Mouse (Mus musculus): Measurements from ENCODE around the gene Zfp628. TPM values are rescaled to one million over a fixed set of nuclear protein-coding genes. Genes with fewer than 3 reads are reported as not detected.
"Not testable (repeated sequence)": the region's sequence is repeated elsewhere in the genome, so short reads cannot be mapped to it uniquely, and the experiment has no call there.

Gene Zfp628
- polyA plus RNA-seq (2011; ENCODE audit: insufficient read length, low read depth, missing spikeins) = 5.2 and 6.3 TPM in 2 replicates

- TF ChIP-seq POLR2A (IDR thresholded peaks at IDR 0.05; ENCODE audit: low read depth, low read length) (peak; percentile 94), CTCF (IDR thresholded peaks at IDR 0.05; ENCODE audit: borderline replicate concordance, insufficient read depth, low read length) (no peak)
- Histone ChIP-seq H3K4me1 (ENCODE audit: control insufficient read depth, insufficient read depth, low read length) (peaks cover 8% of the 10 kb centered on the region), H3K4me3 (ENCODE audit: insufficient read depth, low read length) (peak within 1 kb of the TSS; percentile 77), H3K27ac (ENCODE audit: insufficient read depth, low read length) (peak within 1 kb of the TSS; percentile 97)
These were observed at the start of gene Zfp628 for GRCm38 (mm10) chr7:4915007-4915665. Gene Zfp628 (plus strand): TSS chr7:4915217.

DNA sequence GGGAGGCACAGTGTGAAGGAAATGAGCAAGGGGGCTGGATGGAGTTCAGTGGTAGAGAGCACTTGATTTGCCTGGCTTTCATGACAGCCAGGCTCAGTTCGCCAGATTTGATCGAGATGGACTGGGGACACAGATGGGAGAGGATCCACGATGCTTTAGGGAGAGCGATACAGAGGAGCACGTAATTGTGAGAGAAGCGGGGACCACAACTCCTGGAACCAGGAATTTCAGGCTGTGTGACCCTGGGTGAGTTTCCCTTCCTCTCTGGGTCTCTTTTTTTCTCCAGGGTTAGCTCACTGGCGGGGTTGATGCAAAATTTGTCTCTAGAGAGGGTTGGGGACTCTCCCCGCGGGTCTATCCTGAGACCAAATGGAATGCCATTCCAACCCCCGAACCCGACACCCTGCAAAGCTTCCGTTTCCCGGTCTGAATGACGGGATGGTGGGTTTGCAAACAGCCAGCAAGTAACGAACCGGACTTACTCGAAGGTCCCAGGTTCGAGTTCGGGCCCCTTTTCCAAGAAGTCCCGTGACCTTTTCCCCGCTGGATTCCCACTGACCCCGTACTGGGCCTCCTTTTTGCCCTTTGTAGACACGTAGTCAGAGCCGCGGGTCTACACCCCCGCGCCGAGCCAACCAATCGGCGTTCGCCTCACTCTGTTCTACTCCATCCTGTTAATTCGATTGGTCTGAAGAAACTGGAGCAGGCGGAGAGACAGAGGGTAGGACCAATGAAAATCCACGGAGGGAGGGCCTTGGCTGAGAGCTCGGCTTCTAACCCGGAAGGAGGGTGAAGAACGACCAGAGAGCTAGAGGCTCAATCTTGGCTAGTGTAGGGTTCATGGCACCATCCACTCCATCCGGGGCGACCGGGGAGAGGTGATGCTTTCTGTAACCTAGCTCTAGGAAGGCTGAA lies 49.2 kb upstream of the Zfp628 start:
- peak; percentile 85 for TF ChIP-seq POLR2A (IDR thresholded peaks at IDR 0.05; ENCODE audit: low read depth, low read length)
- TF ChIP-seq CTCF (IDR thresholded peaks at IDR 0.05; ENCODE audit: borderline replicate concordance, insufficient read depth, low read length) = no peak
- Histone ChIP-seq H3K27ac (ENCODE audit: insufficient read depth, low read length) (peak overlapping the region; percentile 15), H3K4me1 (ENCODE audit: control insufficient read depth, insufficient read depth, low read length) (peaks cover 8% of the 10 kb centered on the region; the same call in 1 of the 2 replicates), H3K4me3 (ENCODE audit: insufficient read depth, low read length) (peak overlapping the region; percentile 49)

DNA sequence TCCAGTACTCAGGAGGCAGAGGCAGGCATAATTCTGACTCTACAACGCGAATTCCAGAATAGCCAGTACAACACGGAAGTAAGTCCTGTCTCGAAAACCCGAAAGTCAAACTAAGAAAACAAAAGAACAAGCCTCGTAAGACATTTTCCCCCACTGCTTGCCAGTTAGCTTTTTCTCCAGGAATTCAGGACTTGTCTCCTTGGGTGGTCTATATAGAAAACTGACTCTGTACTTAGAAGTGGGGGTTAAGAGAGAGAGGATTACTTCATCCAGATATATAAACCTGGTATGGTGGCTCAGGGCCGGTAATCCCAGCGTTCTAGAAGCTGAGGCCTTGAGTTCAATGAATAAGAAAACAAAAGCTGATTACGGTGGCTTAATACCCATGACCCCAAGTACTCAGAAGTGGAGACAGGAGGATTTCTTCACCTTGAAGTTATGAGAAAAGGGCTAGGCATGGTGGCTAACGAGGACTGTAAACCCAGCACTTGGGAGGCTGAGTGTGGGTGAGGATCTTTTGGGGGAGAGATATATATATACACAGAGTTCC lies 48.3 kb upstream of the Zfp628 start:
- H3K4me3 ChIP-seq (ENCODE audit: insufficient read depth, low read length) = peak overlapping the region; percentile 49
- peak overlapping the region; percentile 13; the same call in 1 of the 2 replicates for H3K27ac ChIP-seq (ENCODE audit: insufficient read depth, low read length)
- H3K4me1 ChIP-seq (ENCODE audit: control insufficient read depth, insufficient read depth, low read length) = peaks cover 8% of the 10 kb centered on the region; the same call in 1 of the 2 replicates
- TF ChIP-seq CTCF (IDR thresholded peaks at IDR 0.05; ENCODE audit: borderline replicate concordance, insufficient read depth, low read length) = no peak
- peak; percentile 29; the same call in 1 of the 2 replicates for TF ChIP-seq POLR2A (IDR thresholded peaks at IDR 0.05; ENCODE audit: low read depth, low read length)

GRCm38 (mm10) chr7:4870133-4870532 lies 44.9 kb upstream of the Zfp628 start, which contains the start of gene Isoc2b:
Gene Isoc2b (minus strand): TSS chr7:4870258.
- Histone ChIP-seq H3K27ac (ENCODE audit: insufficient read depth, low read length) (no peak within 1 kb of the TSS), H3K4me1 (ENCODE audit: control insufficient read depth, insufficient read depth, low read length) (no peaks in the 10 kb centered on the region), H3K4me3 (ENCODE audit: insufficient read depth, low read length) (no peak within 1 kb of the TSS)
- TF ChIP-seq CTCF (IDR thresholded peaks at IDR 0.05; ENCODE audit: borderline replicate concordance, insufficient read depth, low read length) = no peak
- no peak for TF ChIP-seq POLR2A (IDR thresholded peaks at IDR 0.05; ENCODE audit: low read depth, low read length)

- Histone ChIP-seq H3K4me3 (ENCODE audit: insufficient read depth, low read length) (peak within 1 kb of the TSS; percentile 51), H3K4me1 (ENCODE audit: control insufficient read depth, insufficient read depth, low read length) (no peaks in the 10 kb centered on the region), H3K27ac (ENCODE audit: insufficient read depth, low read length) (no peak within 1 kb of the TSS)
- no peak for TF ChIP-seq CTCF (IDR thresholded peaks at IDR 0.05; ENCODE audit: borderline replicate concordance, insufficient read depth, low read length)
- TF ChIP-seq POLR2A (IDR thresholded peaks at IDR 0.05; ENCODE audit: low read depth, low read length) = peak; percentile 90
These were observed 38.2 kb upstream of the Zfp628 start, which contains the start of gene Isoc2a for GRCm38 (mm10) chr7:4876753-4877221. Gene Isoc2a (plus strand): TSS chr7:4877153.

DNA sequence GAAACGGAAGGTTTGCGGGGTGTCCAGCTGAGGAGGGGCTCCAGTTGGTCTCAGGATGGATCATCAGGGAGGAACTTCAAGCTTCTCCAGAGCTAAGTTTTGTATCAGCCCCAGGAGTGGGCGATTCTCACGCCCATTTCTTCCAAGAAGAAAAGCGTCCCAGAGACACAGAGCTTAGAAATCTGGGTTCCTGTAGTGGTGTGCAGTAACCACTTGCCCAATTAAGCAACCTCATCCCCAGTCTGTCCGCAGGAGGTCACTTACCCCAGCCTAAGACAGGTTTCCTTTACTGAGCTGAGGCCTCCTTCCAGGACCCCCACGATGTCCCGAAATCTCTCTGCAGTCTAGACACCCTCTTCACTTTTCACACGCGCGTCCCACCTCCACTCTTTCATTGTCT lies 37.8 kb upstream of the Zfp628 start:
- Histone ChIP-seq H3K4me1 (ENCODE audit: control insufficient read depth, insufficient read depth, low read length) (no peaks in the 10 kb centered on the region), H3K27ac (ENCODE audit: insufficient read depth, low read length) (no peak overlapping the region), H3K4me3 (ENCODE audit: insufficient read depth, low read length) (peak overlapping the region; percentile 51)
- no peak for TF ChIP-seq POLR2A (IDR thresholded peaks at IDR 0.05; ENCODE audit: low read depth, low read length)
- no peak for TF ChIP-seq CTCF (IDR thresholded peaks at IDR 0.05; ENCODE audit: borderline replicate concordance, insufficient read depth, low read length)

DNA sequence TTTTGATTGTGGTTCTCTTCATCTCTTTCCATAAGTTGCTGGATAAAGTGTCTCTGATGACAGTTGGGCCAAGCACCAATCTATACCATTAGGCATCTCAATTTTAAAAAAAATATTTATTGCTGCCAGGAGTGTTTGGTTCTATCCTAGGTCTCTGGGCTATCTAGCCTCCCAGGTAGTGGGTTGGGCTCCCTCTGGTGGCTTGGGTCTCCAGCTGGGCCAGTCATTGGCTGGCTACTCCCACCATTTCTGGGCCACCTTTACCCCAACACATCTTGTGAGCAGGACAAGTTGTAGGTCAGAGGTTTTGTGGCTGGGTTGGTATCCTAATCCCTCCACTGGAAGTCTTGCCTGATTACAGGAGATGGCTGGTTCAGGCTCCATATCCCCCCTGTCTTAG lies 36.8 kb upstream of the Zfp628 start:
- no peak for TF ChIP-seq POLR2A (IDR thresholded peaks at IDR 0.05; ENCODE audit: low read depth, low read length)
- TF ChIP-seq CTCF (IDR thresholded peaks at IDR 0.05; ENCODE audit: borderline replicate concordance, insufficient read depth, low read length) = no peak
- no peaks in the 10 kb centered on the region for H3K4me1 ChIP-seq (ENCODE audit: control insufficient read depth, insufficient read depth, low read length)
- H3K27ac ChIP-seq (ENCODE audit: insufficient read depth, low read length) = no peak overlapping the region
- no peak overlapping the region for H3K4me3 ChIP-seq (ENCODE audit: insufficient read depth, low read length)

DNA sequence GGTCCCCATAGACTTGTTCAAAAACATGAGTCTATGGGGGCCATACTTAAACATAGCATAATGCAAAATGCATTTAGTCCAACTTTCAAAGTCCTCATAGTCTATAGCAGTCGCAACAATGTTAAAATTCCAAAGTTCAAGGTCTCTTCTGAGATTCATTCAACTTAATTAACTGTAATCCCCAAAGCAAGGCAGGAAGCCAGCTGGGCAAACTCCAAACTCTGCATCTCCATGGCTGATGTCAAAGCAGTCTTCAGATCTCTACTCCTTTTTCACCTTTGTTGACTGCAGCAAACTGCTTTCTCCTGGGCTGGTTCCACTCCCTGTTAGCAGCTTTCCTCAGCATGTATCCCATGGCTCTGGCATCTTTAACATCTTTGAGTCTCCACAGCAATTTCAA lies 36.0 kb upstream of the Zfp628 start:
- not testable (repeated sequence) for H3K27ac ChIP-seq (ENCODE audit: insufficient read depth, low read length); H3K4me3 ChIP-seq (ENCODE audit: insufficient read depth, low read length); H3K4me1 ChIP-seq (ENCODE audit: control insufficient read depth, insufficient read depth, low read length)

GRCm38 (mm10) chr7:4886680-4887079 lies 28.3 kb upstream of the Zfp628 start:
- Histone ChIP-seq H3K4me3 (ENCODE audit: insufficient read depth, low read length) (no peak overlapping the region), H3K27ac (ENCODE audit: insufficient read depth, low read length) (no peak overlapping the region), H3K4me1 (ENCODE audit: control insufficient read depth, insufficient read depth, low read length) (no peaks in the 10 kb centered on the region)
- TF ChIP-seq CTCF (IDR thresholded peaks at IDR 0.05; ENCODE audit: borderline replicate concordance, insufficient read depth, low read length) (no peak), POLR2A (IDR thresholded peaks at IDR 0.05; ENCODE audit: low read depth, low read length) (no peak)

Data from embryonic fibroblast, embryonic 13.5 days (primary cell).